Mouse (Mus musculus): ENCODE results near the gene Dalrd3. TPM values are rescaled to one million over a fixed set of nuclear protein-coding genes. Genes with fewer than 3 reads are reported as not detected.
A peak's percentile ranks its signal among the peaks of the same experiment; 100 is the strongest.

Dalrd3 gene
- polyA plus RNA-seq, 1 experiment, result not detected

DNA sequence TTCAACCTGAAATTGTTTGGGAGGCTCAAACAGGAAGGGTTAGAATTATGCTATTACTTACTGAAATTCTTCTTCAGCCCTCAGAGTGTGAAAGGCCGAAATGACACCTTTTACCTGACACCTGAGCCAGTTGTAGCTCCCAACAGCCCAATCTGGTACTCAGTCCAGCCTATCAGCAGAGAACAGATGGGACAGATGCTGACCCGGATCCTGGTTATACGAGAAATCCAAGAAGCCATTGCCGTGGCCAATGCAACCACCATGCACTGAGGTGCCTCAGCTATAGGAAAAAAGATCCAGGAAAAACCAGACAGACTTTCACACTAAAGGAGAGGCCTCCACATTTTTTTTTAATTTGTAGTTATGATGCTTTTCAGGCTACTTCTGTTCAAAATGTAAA is 10.5 kb upstream of the Dalrd3 start:
- Histone ChIP-seq H3K4me3 (ENCODE audit: insufficient read depth, low read depth, low read length) (no peak overlapping the region), H3K4me1 (ENCODE audit: control insufficient read depth, insufficient read depth, low read length) (peaks cover 15% of the 10 kb centered on the region), H3K27ac (ENCODE audit: insufficient read depth, low read depth, low read length) (no peak overlapping the region)
- TF ChIP-seq POLR2A (IDR thresholded peaks at IDR 0.05; ENCODE audit: insufficient read depth, low read depth, low read length) (no peak), CTCF (IDR thresholded peaks at IDR 0.05; ENCODE audit: insufficient read depth, low read depth, low read length) (no peak)
- whole genome bisulfite sequencing, result 90% methylated on average over 4 of the region's 4 CpGs

DNA sequence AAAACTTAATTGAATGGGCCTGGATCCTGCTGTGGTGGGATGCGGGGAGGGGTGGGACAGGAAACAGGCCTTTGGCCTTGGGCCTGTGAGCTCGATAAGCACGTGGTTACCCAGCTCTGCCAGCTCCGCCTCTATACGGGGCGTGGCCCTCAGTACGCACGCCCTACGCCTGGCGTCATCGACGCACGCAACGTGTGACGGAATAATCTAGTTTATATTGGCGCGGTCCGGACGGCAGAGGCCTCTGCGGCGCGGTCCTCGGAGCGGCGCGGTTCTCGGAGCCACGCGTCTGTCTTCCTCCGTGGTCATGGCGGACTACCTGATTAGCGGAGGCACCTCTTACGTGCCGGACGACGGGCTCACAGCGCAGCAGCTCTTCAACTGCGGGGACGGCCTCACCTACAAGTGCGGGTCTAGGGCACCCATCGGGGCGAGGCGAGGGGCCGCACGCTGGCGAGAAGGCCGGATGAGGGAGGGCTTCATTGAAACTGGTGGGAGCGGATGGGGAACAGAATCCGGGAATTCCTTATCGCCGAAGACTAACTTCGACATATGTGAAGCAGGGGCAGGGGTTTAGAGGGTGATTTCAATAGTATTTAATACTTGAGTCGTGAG is 9.4 kb upstream of the Dalrd3 start, which contains the start of gene Impdh2:
Impdh2 (plus strand) TSS at position 60 of the 615 bp plus-strand sequence.
- Histone ChIP-seq H3K27ac (ENCODE audit: insufficient read depth, low read depth, low read length) (peak within 1 kb of the TSS; percentile 48; the same call in 1 of the 2 replicates), H3K4me3 (ENCODE audit: insufficient read depth, low read depth, low read length) (peak within 1 kb of the TSS; percentile 83), H3K4me1 (ENCODE audit: control insufficient read depth, insufficient read depth, low read length) (peaks cover 16% of the 10 kb centered on the region)
- WGBS, result under 1% methylated on average over 53 of the region's 53 CpGs
- TF ChIP-seq POLR2A (IDR thresholded peaks at IDR 0.05; ENCODE audit: insufficient read depth, low read depth, low read length), result peak; percentile 84
- TF ChIP-seq CTCF (IDR thresholded peaks at IDR 0.05; ENCODE audit: insufficient read depth, low read depth, low read length), result no peak

DNA sequence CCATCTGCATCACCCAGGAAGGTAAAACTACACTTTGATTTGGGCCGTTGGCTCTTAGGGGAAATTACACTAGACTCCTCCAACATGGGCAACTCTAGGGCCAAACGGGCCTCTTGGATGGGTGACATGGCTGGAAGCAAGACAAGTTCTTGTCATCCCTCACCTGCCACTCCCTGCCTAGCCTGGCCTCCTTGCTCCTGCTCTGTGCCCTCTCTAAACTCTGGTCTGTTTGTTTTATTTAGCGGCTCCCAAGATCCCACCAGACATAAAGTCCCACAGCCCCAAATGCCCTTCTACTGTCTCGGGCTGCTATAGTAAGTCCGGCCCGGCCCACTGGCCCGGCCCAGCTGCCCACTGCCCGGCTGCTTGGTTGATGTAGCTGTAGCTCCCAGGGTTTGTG is 6.0 kb upstream of the Dalrd3 start:
- Histone ChIP-seq H3K27ac (ENCODE audit: insufficient read depth, low read depth, low read length) (no peak overlapping the region), H3K4me1 (ENCODE audit: control insufficient read depth, insufficient read depth, low read length) (peaks cover 32% of the 10 kb centered on the region), H3K4me3 (ENCODE audit: insufficient read depth, low read depth, low read length) (no peak overlapping the region)
- 94% methylated on average over 8 of the region's 8 CpGs for WGBS
- no peak for TF ChIP-seq POLR2A (IDR thresholded peaks at IDR 0.05; ENCODE audit: insufficient read depth, low read depth, low read length)
- TF ChIP-seq CTCF (IDR thresholded peaks at IDR 0.05; ENCODE audit: insufficient read depth, low read depth, low read length), result no peak

DNA sequence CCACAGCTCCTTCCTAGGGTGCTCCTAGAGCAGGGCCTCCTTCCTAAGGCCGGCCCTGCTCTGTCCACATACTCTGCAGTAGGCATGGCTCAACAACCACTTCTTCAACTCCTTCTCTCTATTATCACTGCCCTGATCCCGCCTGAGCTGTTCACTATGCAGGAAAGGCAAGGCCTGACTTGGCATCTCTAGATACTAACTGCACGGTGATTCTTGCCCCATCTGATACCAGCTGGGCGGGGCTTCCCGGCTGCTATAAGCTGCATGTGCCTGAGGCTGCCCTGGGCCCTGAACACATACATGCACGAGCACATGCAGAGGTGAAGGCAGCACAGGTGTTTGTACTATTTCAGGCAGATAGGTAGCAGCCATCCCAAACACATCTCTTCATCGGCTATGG is 5.6 kb upstream of the Dalrd3 start:
- no peak overlapping the region for H3K27ac ChIP-seq (ENCODE audit: insufficient read depth, low read depth, low read length)
- 77% methylated on average over 7 of the region's 7 CpGs for WGBS
- TF ChIP-seq CTCF (IDR thresholded peaks at IDR 0.05; ENCODE audit: insufficient read depth, low read depth, low read length) (no peak), POLR2A (IDR thresholded peaks at IDR 0.05; ENCODE audit: insufficient read depth, low read depth, low read length) (no peak)

DNA sequence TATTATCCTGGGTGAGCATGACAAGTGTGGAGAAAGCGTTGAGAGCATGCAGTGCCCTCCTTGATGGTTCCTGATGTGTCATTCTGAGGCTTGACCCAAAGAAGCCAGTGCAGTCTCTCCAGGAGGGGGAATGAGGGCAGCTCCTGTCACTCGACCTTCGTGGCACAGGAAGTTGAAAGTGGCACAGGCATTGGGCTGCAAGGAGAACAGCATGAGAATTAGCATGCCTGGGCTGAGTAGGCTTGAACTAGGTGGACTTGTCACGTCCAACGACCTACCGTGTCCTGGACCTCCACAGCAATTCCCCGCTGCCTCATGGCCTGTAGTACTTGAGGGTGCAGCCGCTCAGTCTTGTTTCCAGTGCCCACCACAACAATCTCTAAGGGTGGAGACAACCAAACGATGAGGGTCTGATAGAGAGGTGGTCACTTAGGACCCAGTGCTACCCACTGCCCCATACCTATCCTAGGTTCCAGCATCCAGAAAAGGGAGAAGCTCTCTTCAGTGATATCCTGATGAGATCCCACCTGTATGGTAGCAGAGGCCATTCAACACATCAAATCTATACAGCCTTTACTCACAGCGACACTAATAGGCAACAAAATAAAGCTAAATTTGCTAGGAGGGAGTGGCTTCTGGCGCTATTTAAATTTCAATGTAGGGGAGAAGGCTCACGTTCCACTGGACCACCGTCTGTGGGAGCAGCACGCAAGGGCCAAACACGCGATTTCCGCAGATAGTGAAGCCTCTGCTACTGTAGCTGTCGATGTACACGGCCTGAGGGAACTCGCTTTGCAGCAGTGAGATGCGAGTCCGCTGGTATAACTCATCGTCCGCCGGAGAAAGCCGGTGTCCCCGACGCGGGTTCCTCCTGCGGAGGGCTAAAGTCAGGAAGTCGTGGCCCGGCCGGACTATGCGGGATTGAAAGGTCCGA is 3.5 kb upstream of the Dalrd3 start:
- H3K4me3 ChIP-seq (ENCODE audit: insufficient read depth, low read depth, low read length), result peak overlapping the region; percentile 86
- no peak for TF ChIP-seq POLR2A (IDR thresholded peaks at IDR 0.05; ENCODE audit: insufficient read depth, low read depth, low read length)
- TF ChIP-seq CTCF (IDR thresholded peaks at IDR 0.05; ENCODE audit: insufficient read depth, low read depth, low read length), result no peak
- H3K4me1 ChIP-seq (ENCODE audit: control insufficient read depth, insufficient read depth, low read length), result peaks cover 41% of the 10 kb centered on the region
- 10% methylated on average over 35 of the region's 35 CpGs for WGBS
- H3K27ac ChIP-seq (ENCODE audit: insufficient read depth, low read depth, low read length), result peak overlapping the region; percentile 67

More for the DNA sequence above, 5.6 kb upstream of the Dalrd3 start:
- H3K4me1 ChIP-seq (ENCODE audit: control insufficient read depth, insufficient read depth, low read length), result peaks cover 33% of the 10 kb centered on the region
- no peak overlapping the region for H3K4me3 ChIP-seq (ENCODE audit: insufficient read depth, low read depth, low read length)

DNA sequence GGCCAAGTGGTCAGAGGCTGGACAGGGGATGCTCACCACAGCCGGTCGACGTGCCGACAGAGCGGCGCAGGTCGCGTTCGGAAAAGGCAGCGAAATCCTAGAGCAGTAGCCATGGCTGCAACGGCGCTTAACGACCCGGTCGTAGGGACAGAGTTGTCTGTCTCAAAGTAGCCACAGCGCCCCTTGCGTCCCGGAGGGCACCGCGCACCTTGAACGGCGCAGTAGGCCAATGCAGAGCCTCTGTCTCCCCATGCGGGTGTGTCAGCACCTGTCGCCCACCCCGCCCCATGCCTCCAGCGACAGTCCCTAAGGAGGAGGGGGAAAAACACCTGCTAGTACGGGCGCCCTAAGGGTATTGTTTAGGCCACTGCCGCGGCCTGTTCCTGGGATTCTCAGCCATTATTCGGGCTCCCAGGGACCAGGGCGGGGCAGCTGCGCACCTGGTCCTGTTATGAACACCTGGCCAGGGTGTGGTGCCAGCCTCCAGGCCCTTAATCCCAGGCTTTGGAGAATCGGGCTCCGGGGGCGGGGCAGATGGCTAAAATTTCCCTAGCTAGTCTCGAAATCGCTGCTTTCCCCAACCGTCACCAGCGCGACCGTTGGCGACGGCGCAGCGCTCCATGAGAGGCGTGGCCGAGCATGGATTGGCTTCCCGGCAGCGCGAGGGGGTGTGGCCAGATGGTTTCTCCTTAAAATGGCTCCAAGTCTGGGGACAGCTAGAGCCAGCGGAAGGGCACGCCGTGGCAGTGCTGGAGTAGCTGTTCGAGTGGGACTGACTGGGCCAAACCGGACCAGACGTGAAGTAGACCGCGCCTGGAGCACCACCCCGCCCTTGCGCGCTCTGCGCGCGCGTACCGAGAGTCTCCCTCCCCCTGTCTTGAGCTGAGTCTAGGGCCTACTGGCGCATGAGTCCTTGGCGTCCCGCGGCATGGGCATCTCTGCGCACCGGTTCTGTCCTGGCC is 2.6 kb upstream of the Dalrd3 start, which contains the start of gene Ndufaf3:
Ndufaf3 (minus strand) TSS at position 620 of the 962 bp plus-strand sequence.
- Histone ChIP-seq H3K4me1 (ENCODE audit: control insufficient read depth, insufficient read depth, low read length) (peaks cover 34% of the 10 kb centered on the region), H3K4me3 (ENCODE audit: insufficient read depth, low read depth, low read length) (peak within 1 kb of the TSS; percentile 86), H3K27ac (ENCODE audit: insufficient read depth, low read depth, low read length) (peak within 1 kb of the TSS; percentile 85)
- WGBS, result under 1% methylated on average over 73 of the region's 73 CpGs
- TF ChIP-seq POLR2A (IDR thresholded peaks at IDR 0.05; ENCODE audit: insufficient read depth, low read depth, low read length), result peak; percentile 94
- peak; percentile 87 for TF ChIP-seq CTCF (IDR thresholded peaks at IDR 0.05; ENCODE audit: insufficient read depth, low read depth, low read length)

DNA sequence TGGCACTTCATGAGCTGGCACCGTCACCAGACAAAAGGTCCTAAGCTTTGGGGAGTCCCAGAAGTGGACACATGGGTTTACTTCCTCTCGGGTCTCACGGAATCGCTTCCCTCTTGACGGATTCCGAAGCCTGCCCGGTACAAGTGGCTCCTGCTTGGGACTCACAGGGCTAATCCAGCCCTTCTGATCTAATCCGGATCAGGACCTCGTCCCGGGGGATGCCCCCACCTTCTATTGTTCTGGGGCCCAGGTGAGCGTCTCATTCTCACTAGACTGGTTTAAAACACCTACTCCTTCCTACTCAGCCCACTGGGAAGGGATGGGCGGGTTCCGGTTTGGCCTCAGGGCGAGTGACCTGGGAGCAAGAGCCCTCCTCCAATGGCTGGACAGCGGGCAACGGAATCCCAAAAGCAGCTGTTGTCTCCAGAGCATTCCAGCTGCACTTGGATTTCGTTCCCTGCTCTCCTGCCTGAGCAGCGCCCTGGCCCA is 1.7 kb upstream of the Dalrd3 start:
- TF ChIP-seq POLR2A (IDR thresholded peaks at IDR 0.05; ENCODE audit: insufficient read depth, low read depth, low read length) (no peak), CTCF (IDR thresholded peaks at IDR 0.05; ENCODE audit: insufficient read depth, low read depth, low read length) (no peak)
- Histone ChIP-seq H3K27ac (ENCODE audit: insufficient read depth, low read depth, low read length) (peak overlapping the region; percentile 84), H3K4me1 (ENCODE audit: control insufficient read depth, insufficient read depth, low read length) (peaks cover 34% of the 10 kb centered on the region), H3K4me3 (ENCODE audit: insufficient read depth, low read depth, low read length) (peak overlapping the region; percentile 86)
- WGBS, result 15% methylated on average over 18 of the region's 18 CpGs

DNA sequence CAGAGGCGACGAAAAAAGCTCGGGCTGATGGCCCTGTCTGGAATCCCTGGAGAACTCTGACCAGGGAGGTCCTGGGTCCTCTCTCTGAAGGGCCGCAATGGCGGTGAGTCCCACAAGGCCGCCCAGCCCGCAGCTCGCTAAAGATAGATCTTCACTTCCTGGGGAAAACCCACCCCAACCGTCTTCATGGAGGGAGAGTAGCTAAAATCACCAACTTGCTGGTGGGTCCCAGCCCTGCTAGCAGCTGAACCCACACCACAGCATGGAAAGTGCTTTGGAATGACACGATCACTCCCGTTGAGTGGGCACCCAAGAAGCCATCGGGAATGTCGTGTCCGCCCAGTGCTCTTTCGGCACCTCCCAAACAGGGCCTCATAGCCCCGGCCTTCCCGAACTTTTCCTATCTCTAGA is 1.2 kb upstream of the Dalrd3 start:
- H3K27ac ChIP-seq (ENCODE audit: insufficient read depth, low read depth, low read length), result no peak overlapping the region
- peaks cover 39% of the 10 kb centered on the region for H3K4me1 ChIP-seq (ENCODE audit: control insufficient read depth, insufficient read depth, low read length)
- no peak for TF ChIP-seq POLR2A (IDR thresholded peaks at IDR 0.05; ENCODE audit: insufficient read depth, low read depth, low read length)
- WGBS, result 81% methylated on average over 17 of the region's 17 CpGs
- peak overlapping the region; percentile 86; the same call in 1 of the 2 replicates for H3K4me3 ChIP-seq (ENCODE audit: insufficient read depth, low read depth, low read length)
